Mouse (Mus musculus) heart, postnatal 14 days (tissue): ENCODE measurements around the gene Gcsh. TPM values are rescaled to one million over a fixed set of nuclear protein-coding genes. Genes with fewer than 3 reads are reported as not detected.

Source experiments
- total RNA-seq, 2 experiments: library from RNA; stranded (reverse); gene quantifications; 2 replicates each; pipeline ENCODE4 v1.2.3; 2021

The Gcsh gene
- total RNA-seq, 2 experiments from 2014 or later = 32.7 to 34.9 TPM

Other genes starting within 250 kb of the Gcsh start
- gene Cmc2, start 72.1 kb downstream of the Gcsh start, total RNA-seq = 10 to 100 TPM; 49.8 to 66.2 TPM
- 1 to 10 TPM; 1.7 to 2.6 TPM for gene Cenpn, start 71.8 kb downstream of the Gcsh start, total RNA-seq
- gene Atmin, start 50.1 kb downstream of the Gcsh start, total RNA-seq = 10 to 100 TPM; 12.0 to 15.0 TPM
- under 1 TPM; 0.54 to 0.79 TPM for gene 1700030J22Rik, start 14.6 kb downstream of the Gcsh start, total RNA-seq
- gene Pkd1l2, start 88.9 kb upstream of the Gcsh start, total RNA-seq = not detected
- gene Bco1, start 102.3 kb upstream of the Gcsh start, total RNA-seq = not detected
- gene Gan, start 164.6 kb upstream of the Gcsh start, total RNA-seq = 1 to 10 TPM; 6.0 to 6.3 TPM